Mouse (Mus musculus) CD4-positive naive resting alpha-beta T cell, adult 76 days (primary cell): ENCODE data around the gene Kxd1. TPM values are rescaled to one million over a fixed set of nuclear protein-coding genes. Genes with fewer than 3 reads are reported as not detected.

Experiments
- total RNA-seq: library from RNA; stranded (reverse); gene quantifications from one replicate; pipeline ENCODE4 v1.2.4, GENCODE M21; 2023

Gene Kxd1
- 60.3 TPM for total RNA-seq

DNA sequence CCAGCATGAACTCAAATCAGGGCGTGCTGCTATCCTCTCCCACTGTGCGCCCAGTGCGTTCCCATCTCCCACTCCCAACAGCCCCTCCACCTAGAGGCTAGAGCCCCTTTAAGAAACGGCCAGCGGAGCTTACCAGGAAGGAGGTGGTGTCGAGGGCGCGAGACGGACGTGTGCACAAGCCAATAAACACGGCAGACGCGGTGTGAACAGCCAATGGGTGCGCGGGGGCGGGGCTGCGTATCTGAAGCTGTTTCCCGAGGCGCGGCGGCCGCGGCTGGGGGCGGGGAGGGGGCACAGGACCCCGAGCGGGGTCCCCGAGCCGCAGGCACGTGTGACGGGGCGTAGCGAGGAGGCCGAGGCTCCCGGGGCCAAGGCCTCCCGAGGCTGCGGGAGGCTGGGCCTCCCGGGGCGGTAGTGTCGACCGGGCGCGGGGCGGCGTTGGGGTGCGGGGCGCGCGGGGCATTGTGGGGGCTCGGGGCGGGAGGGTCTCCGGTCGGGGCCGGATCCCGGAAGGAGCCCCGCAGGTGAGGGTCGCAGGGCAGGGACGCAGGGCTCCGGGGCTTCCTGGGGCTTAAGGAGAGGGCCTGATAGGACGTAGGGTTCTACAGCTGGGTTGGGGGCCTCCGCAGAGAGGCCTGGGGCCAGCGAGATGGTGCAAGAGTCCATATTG lies at the start of gene Kxd1, which contains the start of gene Fkbp8:
TSS of gene Kxd1 (minus strand) at position 445 of the 670 bp plus-strand sequence.
TSS of gene Fkbp8 (plus strand) at position 213 of the 670 bp plus-strand sequence.

DNA sequence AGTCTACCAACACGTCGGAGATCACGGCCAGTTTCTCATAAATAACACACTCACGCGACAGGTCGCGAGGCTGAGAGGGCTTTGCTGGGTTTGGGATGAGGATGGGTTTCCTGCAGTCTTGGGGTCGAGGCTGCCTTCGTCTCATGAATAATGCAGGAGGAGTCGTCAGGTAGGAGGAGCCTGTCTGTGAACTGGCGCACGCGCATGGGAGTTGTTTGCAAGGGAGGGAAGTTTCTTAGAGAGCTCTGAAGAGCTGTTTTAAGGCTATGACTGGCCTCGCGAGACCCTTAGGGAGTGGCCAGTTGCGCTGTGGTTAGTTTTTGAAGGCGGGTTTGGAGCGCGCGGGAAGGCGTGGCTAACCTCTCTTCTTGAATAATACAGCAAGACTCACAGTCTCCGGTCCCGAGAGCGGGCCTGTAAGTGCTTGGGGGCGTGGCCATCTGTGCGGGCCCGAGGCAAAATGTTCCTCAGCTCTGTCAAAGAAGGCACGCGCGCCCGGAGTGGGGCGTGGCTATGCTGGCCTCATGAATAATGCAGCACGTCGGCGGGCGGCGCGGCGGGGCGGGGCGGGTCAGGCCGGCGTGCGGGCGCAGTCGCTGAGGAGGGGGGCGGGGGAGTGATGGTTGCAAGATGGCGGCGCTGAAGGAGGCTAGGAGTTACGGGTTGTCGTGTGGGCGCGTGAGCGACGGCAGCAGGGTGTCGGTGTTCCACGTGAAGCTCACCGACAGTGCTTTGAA lies 11.5 kb upstream of the Kxd1 start, which contains the start of gene Ell:
TSS of gene Ell (plus strand) at position 381 of the 737 bp plus-strand sequence.

DNA sequence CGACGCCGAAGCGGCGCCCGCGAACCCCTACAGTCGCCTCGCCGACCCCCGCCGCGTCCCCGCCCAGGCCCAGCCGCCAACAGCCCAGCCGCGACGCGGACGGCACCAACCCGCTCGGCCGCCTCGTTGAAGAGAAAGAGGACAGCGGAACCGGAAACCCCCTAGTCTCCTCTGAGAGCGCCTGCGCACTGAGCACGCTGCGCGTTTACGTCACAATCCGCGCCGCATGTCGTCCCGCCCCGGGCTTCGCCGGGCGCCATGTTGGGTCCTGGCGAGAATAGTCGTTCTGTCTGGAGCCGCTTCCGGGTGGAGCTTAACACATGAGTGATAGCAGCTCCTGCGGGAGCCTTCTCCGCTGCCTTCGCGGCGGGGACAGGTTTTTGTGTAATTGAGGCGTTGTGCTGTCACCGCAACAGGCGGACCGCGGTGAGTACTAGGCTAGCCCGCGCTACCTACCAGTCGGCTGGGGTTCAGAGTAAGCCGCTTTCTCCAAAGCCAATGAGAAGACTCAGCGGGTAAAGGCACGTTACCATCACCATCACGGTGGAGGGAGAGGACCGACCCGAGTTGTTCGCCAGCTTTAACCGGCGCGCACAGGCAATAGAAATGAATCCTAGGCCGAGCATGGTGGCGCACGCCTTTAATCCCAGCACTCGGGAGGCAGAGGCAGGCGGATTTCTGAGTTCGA lies 17.4 kb downstream of the Kxd1 start, which contains the start of gene Uba52:
TSS of gene Uba52 (minus strand) at position 574 of the 688 bp plus-strand sequence.

DNA sequence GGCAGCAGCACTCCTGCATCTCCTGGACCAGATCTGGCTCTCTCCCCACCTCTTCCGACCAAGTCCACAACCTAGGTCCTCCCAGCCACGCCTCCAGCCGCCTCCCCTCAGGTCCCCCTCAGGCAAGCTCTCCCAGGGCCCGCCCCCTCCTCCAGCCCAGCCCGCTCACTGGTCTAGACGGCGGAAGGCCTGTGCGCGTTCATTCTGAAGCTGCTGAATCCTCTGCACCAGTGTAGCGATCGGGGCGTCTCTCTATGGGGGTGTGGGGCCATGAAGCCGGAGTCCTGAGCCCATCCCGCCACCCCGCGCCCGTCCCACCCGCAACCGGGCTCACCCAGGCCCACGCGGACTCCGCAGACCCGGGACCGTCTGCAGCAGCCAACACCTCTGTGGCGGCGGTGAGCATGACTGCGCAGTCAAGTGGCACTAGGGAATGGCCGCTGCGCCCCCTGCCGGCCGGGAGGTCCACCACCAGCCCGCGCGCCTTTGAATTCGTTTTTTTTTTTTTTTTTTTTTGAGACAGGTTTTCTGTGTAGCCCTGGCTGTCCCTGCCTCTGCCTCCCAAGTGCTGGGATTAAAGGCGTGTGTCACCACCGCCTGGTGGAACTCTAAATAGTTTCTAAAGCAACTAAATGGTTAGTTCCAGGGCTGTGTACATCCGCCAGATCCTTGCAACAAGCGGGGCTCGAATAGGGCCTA lies 21.3 kb downstream of the Kxd1 start, which contains the start of gene Rex1bd:
TSS of gene Rex1bd (minus strand) at position 425 of the 699 bp plus-strand sequence.

DNA sequence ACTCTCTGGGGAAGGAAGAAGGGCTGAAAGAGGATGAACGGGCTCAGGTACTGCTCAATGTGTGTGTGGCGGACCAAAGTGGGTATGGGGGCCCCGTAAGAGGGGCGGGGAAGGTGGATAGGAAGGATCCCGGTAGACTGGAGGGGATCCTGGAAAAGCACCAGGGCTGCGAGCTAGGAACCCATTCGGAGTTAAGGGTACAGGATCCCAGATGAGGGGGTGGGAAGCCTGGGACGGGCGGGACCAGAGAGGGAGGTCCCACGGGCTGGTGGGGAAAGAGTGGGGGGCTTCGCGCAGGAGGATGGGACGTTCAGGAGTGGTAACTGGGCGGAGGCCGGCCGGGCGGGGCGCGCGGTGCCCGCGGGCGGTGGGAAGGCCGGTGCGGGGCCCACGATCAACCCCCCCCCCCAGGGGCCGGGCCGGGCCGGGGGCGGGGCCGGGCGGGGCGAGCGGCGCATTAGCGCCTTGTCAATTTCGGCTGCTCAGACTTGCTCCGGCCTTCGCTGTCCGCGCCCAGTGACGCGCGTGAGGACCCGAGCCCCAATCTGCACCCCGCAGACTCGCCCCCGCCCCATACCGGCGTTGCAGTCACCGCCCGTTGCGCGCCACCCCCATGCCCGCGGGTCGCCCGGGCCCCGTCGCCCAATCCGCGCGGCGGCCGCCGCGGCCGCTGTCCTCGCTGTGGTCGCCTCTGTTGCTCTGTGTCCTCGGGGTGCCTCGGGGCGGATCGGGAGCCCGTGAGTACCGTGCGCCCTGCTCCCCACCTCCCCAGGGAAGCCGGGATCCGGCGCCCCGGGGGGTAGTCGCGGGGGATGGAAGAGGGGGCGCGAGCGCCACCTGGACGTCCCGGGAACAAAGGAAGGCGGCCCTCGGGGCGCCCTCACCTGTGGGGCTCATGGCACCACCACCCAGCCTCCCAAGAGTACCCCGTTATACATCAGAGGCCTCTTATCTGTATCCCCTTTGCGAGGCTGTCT lies 34.8 kb downstream of the Kxd1 start, which contains the start of gene Crlf1:
TSS of gene Crlf1 (plus strand) at position 495 of the 977 bp plus-strand sequence.

DNA sequence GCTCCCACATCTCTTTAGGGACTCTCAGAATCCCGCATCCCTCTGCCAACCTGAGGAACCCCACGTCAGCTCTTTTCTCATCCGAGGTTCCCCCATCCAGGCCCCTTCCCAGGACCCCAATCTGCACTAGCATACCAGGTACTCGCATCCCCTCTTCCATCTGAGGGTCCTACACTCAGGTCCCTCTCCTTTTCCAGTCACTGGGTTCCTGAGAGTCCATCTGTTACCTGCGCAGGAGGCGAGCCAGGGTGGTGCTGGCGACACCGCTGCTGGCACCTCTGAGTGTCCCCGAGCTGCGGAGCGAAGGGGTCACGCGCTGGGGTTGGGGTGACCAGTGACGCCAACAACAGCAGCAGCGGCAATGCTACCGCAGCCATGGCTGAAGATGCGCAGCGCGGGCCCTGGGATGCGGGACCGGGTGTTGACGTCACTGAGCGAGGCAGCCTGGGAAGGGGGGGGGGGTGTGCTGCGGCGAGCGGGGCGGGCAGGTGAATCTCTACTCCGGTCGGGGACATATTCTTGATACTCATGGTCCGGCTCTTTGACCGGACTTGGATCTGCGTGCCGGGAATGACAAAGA lies 40.7 kb downstream of the Kxd1 start, which contains the start of gene Tmem59l:
TSS of gene Tmem59l (minus strand) at position 418 of the 580 bp plus-strand sequence.

DNA sequence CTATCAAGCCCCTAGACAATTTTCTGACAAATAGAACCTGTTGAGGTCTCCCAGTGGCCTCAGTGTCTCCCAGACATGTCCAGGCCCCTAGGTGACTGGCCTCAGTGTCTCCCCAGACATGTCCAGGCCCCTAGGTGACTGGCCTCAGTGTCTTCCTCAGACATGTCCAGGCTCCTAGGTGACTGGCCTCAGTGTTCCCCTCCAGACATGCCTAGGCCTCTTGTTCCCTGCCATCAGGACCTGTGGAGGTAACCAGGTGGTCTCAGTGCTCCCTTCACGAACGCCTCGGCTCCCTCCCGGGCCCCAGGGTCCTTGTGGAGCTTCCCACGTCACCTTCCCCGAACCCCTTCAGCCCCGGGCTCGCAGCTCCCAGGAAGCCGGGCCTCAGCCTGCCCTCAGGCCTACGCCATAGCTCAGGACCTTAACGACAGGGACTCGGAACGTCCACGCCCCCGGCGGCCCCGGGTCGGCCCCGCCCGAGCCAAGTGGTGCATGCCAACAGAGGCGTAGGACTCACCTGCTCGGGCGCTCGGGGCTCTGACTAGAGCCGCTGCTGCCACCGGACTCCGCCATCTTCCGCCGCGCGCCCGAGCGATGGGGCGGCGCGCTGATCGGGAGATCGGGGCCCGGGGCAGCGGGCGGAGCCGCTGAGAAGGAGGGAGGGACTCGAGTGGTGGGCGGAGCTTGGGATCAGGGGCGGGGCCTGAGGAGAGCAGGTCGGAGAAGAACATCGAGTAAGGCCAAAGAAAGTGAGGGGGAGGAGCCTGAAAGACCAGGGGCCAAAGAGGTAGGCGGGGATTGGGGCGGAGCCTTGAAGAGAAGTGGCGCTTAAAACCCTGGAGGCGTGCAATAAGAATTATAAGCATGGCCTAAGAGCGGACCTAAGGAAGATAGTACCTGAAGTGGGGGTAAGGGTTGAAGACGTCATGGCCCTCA lies 51.2 kb downstream of the Kxd1 start, which contains the start of gene Klhl26:
TSS of gene Klhl26 (minus strand) at position 636 of the 936 bp plus-strand sequence.

Other genes starting within 250 kb of the Kxd1 start
- gene Homer3, start 245.1 kb downstream of the Kxd1 start, total RNA-seq = 6.3 TPM
- 81.1 TPM for gene Ddx49, start 225.5 kb downstream of the Kxd1 start, total RNA-seq
- 115 TPM for gene Cope, start 225.4 kb downstream of the Kxd1 start, total RNA-seq
- gene Cers1, start 212.2 kb downstream of the Kxd1 start, total RNA-seq = not detected
- gene Gdf1, start 198.1 kb downstream of the Kxd1 start, total RNA-seq = not detected
- gene Upf1, start 174.7 kb downstream of the Kxd1 start, total RNA-seq = 71.3 TPM
- not detected for gene Comp, start 154.4 kb downstream of the Kxd1 start, total RNA-seq
- gene Crtc1, start 88.4 kb downstream of the Kxd1 start, total RNA-seq = 21.8 TPM
- gene Klhl26, start 51.0 kb downstream of the Kxd1 start, total RNA-seq = 7.9 TPM
- not detected for gene Tmem59l, start 40.6 kb downstream of the Kxd1 start, total RNA-seq
- not detected for gene Crlf1, start 34.8 kb downstream of the Kxd1 start, total RNA-seq
- 62.4 TPM for gene Rex1bd, start 21.2 kb downstream of the Kxd1 start, total RNA-seq
- gene Uba52, start 17.2 kb downstream of the Kxd1 start, total RNA-seq = 3,364 TPM
- gene Fkbp8, start 232 bp downstream of the Kxd1 start, total RNA-seq = 249 TPM
- 30.2 TPM for gene Ell, start 11.5 kb upstream of the Kxd1 start, total RNA-seq
- 68.1 TPM for gene Isyna1, start 66.4 kb upstream of the Kxd1 start, total RNA-seq
- 97.8 TPM for gene Ssbp4, start 80.9 kb upstream of the Kxd1 start, total RNA-seq
- gene Lrrc25, start 88.2 kb upstream of the Kxd1 start, total RNA-seq = 1.6 TPM
- 1.6 TPM for gene Gdf15, start 104.5 kb upstream of the Kxd1 start, total RNA-seq
- gene Pgpep1, start 132.4 kb upstream of the Kxd1 start, total RNA-seq = 2.8 TPM
- 101 TPM for gene Lsm4, start 145.3 kb upstream of the Kxd1 start, total RNA-seq
- gene Jund, start 171.0 kb upstream of the Kxd1 start, total RNA-seq = 1,623 TPM
- 4.4 TPM for gene Iqcn, start 175.5 kb upstream of the Kxd1 start, total RNA-seq
- not detected for gene Gm3336, start 190.6 kb upstream of the Kxd1 start, total RNA-seq
- 0.59 TPM for gene Pde4c, start 195.8 kb upstream of the Kxd1 start, total RNA-seq
- 6.0 TPM for gene Rab3a, start 226.7 kb upstream of the Kxd1 start, total RNA-seq
- 22.7 TPM for gene Mpv17l2, start 233.0 kb upstream of the Kxd1 start, total RNA-seq
- 12.5 TPM for gene Pik3r2, start 248.8 kb upstream of the Kxd1 start, total RNA-seq